Mouse (Mus musculus) layer of hippocampus, adult 9-10 months (tissue): ENCODE results near the gene Ncapg2.

Source experiments
- DNase-seq: peaks from one replicate; pipeline ENCODE4 v3.0.0; 2022; ENCODE audit warnings: low spot score

Gene Ncapg2

GRCm38 (mm10) chr12:116405045-116405835, at the start of gene Ncapg2:
TSS of gene Ncapg2 (plus strand) at chr12:116405402.
- peak; percentile 84 for DNase-seq

DNA sequence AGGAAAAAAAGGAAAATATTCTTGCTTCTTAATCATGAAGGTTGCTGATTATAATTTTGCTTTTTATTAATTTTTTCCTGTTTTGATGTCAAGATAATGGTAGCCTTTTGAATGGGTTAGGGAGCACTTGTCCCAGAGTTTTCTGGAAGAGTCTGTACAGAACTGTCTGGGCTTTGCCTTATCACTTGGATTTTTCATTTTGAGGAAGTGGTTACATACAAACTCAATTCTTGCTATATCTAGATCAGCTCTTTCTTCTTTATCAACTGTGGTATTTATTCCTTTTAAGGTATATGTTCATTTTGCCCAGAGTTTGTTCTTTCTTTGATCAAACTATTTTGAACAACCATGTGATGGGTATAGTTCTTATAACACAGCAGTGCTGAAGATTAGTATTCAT, 43.1 kb upstream of the Ncapg2 start:
- no peak for DNase-seq

DNA sequence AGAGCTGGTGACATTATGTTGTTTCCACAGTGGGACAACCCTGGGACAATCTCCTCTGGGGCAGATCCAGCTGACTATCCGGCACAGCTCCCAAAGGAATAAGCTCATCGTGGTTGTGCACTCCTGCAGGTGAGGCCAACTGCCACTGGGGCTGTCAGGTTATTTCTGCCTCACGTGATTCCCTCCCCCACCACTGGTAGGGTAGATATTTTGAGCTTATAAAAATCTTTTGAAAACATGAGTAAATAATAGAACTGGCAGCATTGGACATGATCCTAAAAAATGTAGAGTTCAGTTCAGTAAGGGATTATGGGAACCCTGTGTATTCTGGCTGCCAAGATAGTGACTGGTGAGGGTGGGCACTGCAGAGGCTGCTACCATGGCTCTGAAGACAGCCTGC, 38.3 kb upstream of the Ncapg2 start:
- no peak for DNase-seq

GRCm38 (mm10) chr12:116367346-116367745, 37.9 kb upstream of the Ncapg2 start:
- no peak for DNase-seq

- no peak for DNase-seq
These were observed 36.3 kb upstream of the Ncapg2 start for GRCm38 (mm10) chr12:116368857-116369256.

DNA sequence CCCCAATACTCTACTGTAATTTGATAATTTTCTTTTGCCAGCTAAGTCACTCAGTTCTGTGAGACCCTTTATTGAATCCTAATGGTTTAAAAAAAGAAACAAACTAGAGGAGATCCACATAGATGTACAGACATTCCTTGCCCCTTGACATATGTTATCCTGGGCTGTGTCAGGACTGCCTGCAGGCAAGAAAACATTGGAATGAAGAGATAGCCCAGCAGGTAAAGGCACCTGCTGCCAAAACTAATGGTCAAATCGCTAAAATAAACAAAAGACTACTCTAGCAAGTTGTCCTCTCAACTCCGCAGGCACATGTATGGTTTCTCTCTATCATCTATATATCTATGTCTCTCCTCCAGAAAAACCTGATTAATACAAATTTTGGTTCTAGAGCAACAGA, 22.1 kb upstream of the Ncapg2 start:
- no peak for DNase-seq

DNA sequence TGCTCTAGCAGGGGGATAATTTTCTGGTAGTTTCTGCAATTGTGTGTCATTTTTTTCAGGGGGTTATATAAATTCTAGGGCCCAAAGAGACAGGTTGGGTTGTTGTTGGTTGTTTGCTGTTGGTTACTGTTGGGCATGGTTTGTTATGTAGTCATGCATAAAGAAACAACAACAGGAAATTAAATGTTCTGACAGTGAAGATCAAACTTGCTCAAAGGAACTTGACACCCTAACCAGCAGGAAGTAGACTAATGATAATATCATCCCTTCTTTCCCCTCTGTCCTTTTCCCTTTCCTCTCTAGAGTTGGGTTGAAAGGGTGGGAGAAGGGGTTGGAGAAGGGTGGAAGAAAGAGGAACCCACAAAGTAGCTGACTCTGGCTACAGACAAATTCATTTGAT, 21.2 kb upstream of the Ncapg2 start:
- DNase-seq: no peak

GRCm38 (mm10) chr12:116386802-116387201, 18.4 kb upstream of the Ncapg2 start:
- DNase-seq: no peak

DNA sequence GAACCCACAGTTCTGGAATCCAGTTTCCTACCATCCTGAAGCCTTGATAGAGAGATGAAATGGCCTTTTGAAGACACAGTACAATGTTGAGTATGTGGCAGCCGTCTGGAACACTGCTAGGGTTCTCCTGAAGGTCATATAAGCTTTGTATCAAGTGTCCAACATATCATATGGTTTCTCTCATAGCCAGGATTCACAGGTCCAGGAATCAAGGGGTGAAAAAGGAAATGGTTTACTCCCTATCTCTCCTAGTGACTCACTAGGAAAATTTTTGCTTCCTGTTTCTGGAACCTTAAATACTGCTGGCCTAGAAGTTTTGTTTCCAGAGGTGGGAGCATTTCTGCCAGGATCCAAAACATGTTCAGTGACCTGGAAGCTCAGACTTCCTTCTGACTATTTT, 15.3 kb upstream of the Ncapg2 start:
- DNase-seq: no peak

DNA sequence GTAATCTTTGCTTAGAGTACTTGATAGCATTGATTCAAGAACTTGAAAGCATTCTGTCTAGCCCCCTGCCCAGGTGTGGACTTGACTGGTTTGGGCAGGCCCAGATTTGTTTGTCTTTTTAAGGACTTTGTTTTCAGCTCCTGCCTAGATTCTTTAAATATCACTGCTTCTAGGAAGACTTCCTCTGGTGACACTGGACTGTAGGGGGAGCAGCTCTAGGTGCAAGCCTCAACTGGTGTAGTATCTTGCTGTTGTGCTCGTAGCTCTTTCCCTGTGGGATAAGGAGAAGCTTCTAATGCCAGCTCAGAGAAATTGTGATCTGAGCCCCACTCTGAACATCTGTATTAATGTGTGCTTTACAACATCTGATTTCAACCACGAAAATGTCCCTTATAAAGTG, 10.9 kb upstream of the Ncapg2 start:
- no peak for DNase-seq

DNA sequence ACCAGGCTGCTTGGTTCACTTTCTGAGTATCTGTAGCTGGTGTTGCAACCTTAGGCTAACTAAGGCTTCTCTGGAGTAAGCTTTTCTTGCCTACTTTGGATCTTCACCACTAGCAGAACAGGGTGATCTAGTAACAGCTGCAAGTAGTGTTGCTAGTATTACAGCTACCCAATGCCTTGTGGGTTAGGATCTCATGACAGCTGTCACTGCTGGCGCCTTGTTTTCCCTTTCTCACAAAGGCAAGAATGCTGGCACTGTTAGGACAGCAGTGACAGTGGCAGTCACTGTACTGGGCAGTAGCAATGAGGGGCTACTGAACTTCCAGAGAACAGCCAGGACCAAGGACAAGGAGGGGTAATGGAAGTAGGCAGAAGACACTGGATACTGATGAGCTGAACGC, 9.9 kb upstream of the Ncapg2 start:
- DNase-seq: no peak

DNA sequence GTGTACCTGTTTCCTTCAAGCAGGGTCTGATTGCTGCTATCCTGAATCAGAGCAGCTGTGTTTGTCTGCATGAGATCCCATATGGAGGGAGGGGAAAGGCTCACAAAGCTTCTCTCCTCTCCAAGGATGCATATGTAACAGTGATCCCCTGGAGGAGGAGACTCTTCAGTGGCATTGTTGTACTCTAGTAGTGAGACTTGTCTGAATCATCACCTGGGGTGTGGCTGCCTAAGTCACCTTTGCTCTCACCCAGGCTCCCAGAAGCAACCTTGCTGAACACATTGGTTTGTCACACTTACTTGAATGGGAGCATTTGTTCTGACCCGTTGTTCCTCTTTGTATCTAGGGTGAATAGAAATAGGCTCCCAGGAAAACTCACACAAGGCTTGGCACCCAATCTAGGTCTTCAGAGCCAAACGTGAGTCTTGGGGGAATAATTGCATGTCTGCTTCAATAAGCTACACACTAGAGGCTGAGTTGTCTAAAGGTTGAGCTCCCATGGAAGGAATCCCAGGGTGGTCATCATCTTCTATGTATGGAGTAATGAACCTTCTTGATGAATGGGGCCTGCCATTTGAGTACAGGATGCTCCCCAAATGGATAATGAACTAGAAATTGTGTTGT, 9.0 kb upstream of the Ncapg2 start:
- no peak for DNase-seq

GRCm38 (mm10) chr12:116404012-116404679, 1.1 kb upstream of the Ncapg2 start:
- DNase-seq: no peak

DNA sequence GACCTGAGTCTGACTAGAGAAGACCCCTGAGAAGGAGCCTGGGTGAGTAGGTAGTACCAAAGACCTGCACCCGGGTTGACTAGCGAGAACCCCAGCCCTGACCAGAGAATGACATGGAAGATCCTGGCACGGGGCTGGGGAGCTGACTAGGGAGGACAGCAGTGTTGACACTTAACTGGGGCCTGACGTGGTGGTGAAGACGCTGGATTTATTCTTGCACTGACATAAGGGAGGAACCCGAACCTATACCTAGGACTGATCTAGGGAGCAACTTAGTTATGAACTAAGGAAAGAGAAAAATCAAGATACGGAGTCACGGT, 594 bp downstream of the Ncapg2 start:
- DNase-seq: no peak

DNA sequence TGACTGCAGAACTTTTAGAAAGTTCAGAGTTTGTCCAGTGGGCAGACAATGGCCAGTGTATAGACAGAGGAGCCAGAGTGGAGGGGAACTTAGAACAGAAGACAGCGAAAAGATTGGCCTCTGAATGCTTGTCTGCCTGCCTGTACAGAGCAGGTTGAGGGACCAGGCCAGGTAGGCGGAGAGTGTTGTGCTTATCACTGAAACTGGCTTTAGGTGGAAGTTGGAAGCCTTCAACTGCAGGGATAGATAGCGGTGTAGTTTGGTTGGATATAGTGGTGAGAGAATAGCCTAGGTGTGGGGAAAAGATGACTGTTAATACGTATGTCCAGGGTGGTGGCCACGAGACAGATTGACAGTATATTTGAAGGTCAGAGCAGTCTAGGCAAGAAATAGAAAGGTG, 2.7 kb downstream of the Ncapg2 start:
- no peak for DNase-seq

DNA sequence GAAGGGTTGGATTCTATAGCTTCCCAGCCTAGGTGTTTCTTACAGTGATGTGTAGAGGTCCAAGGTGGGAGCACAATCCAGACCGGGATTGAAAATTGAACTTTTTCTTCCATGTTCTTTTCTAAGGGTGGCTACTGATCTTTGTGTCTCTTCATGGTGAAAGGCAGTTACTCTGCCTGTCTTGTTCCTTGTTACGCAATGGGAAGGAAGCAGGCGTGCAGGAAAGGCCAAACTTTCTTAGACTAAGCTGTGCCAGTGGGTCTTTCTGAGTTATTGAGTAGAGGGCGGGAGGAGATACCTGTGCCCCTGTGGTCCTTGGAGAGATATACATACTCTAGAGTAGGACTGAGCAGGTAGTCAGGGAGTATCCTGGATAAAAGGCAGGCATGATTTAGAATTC, 9.7 kb downstream of the Ncapg2 start:
- no peak for DNase-seq

GRCm38 (mm10) chr12:116416514-116416913, 11.3 kb downstream of the Ncapg2 start:
- no peak for DNase-seq

GRCm38 (mm10) chr12:116421656-116422055, 16.5 kb downstream of the Ncapg2 start:
- DNase-seq: no peak

GRCm38 (mm10) chr12:116425392-116425791, 20.2 kb downstream of the Ncapg2 start:
- no peak for DNase-seq

DNA sequence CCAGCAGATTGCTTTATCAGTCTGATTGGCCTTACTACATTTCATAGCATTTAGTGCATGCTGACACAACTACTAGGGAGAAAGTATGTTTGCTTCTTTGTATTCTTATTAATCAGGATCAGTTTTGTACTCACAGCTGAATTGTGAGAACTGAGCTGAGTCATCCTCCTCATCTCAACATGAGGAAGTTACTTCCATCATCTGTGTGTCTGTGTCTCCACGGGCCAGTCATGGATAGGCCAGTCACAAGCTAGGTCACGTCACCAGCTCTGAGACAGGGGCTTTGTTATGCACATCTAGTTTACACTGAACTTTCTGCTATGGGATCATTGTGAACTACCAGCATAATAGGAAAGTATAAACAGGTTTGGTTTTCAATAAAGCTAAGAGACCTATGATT, 28.5 kb downstream of the Ncapg2 start:
- no peak for DNase-seq

- no peak for DNase-seq
These were observed 30.0 kb downstream of the Ncapg2 start for GRCm38 (mm10) chr12:116435232-116435631.

DNA sequence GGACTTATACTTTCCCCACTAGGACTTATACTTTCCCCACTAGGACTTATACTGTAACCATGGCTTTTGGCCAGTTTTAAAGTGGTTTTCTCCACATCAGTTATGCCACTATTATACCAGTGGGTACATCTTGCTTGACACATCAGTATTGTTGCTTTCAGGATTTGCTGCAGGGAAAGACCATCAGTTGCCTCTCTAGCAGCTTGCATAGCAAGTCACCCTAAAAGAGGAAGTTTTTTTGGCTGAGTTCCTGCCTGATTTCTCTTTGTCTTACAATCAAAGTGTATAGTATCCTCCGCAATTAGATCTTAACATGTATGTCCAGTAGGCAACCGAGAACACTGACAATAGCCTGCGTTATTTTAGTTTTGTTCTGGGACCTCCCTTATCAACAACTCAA, 30.9 kb downstream of the Ncapg2 start:
- no peak for DNase-seq

DNA sequence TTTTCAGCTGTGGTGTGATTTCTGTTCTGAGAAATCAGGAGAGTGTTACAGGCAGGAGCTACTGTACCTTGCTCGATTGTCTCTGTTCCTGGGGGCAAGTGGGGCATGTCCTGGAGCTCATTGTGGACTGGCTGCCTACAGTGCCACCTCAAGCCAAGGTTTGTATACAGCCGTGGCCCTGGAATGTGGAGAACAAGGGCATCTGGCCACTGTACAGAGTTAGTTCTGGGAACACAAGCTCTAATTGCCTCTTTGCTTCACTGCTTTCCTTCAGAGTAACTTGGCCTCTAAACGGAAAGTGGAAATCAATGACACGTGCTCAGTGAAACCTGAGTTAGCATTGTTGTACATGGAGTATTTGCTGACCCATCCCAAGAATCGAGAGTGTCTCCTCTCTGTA, 33.4 kb downstream of the Ncapg2 start:
- DNase-seq: no peak

GRCm38 (mm10) chr12:116442184-116442583, 37.0 kb downstream of the Ncapg2 start:
- no peak for DNase-seq
